Mouse (Mus musculus): ENCODE measurements around the gene Lrrc32.

Gene Lrrc32

GRCm38 (mm10) chr7:98489131-98489530 lies at the start of gene Lrrc32:
Gene Lrrc32, plus strand, starts transcription at chr7:98489283.
- DNase-seq (ENCODE audit: low read depth, low spot score): no peak

GRCm38 (mm10) chr7:98439956-98440466 lies 49.1 kb upstream of the Lrrc32 start, which contains the start of gene Gucy2d:
Gene Gucy2d, plus strand, starts transcription at chr7:98440416.
- DNase-seq (ENCODE audit: low read depth, low spot score): no peak

GRCm38 (mm10) chr7:98446873-98447272 lies 42.2 kb upstream of the Lrrc32 start:
- DNase-seq (ENCODE audit: low read depth, low spot score): no peak

GRCm38 (mm10) chr7:98447585-98448308 lies 41.3 kb upstream of the Lrrc32 start:
- DNase-seq (ENCODE audit: low read depth, low spot score): no peak

- no peak for DNase-seq (ENCODE audit: low read depth, low spot score)
Observed at GRCm38 (mm10) chr7:98448309-98448630, 40.8 kb upstream of the Lrrc32 start.

GRCm38 (mm10) chr7:98449696-98450095 lies 39.4 kb upstream of the Lrrc32 start:
- DNase-seq (ENCODE audit: low read depth, low spot score): no peak

- DNase-seq (ENCODE audit: low read depth, low spot score): no peak
Observed at GRCm38 (mm10) chr7:98454397-98455120, 34.5 kb upstream of the Lrrc32 start.

- DNase-seq (ENCODE audit: low read depth, low spot score): no peak
Observed at GRCm38 (mm10) chr7:98460319-98460718, 28.8 kb upstream of the Lrrc32 start.

- DNase-seq (ENCODE audit: low read depth, low spot score): no peak
Observed at GRCm38 (mm10) chr7:98469089-98469488, 20.0 kb upstream of the Lrrc32 start.

- DNase-seq (ENCODE audit: low read depth, low spot score): no peak
Observed at GRCm38 (mm10) chr7:98472529-98472928, 16.6 kb upstream of the Lrrc32 start.

- DNase-seq (ENCODE audit: low read depth, low spot score): no peak
Observed at GRCm38 (mm10) chr7:98474558-98474957, 14.5 kb upstream of the Lrrc32 start.

GRCm38 (mm10) chr7:98477153-98477552 lies 11.9 kb upstream of the Lrrc32 start:
- DNase-seq (ENCODE audit: low read depth, low spot score): no peak

GRCm38 (mm10) chr7:98480481-98480880 lies 8.6 kb upstream of the Lrrc32 start:
- DNase-seq (ENCODE audit: low read depth, low spot score): no peak

GRCm38 (mm10) chr7:98481066-98481734 lies 7.9 kb upstream of the Lrrc32 start:
- DNase-seq (ENCODE audit: low read depth, low spot score): no peak

- DNase-seq (ENCODE audit: low read depth, low spot score): no peak
Observed at GRCm38 (mm10) chr7:98481861-98482260, 7.2 kb upstream of the Lrrc32 start.

- DNase-seq (ENCODE audit: low read depth, low spot score): no peak
Observed at GRCm38 (mm10) chr7:98482551-98483267, 6.4 kb upstream of the Lrrc32 start.

- DNase-seq (ENCODE audit: low read depth, low spot score): no peak
Observed at GRCm38 (mm10) chr7:98483268-98483607, 5.8 kb upstream of the Lrrc32 start.

GRCm38 (mm10) chr7:98484878-98485277 lies 4.2 kb upstream of the Lrrc32 start:
- no peak for DNase-seq (ENCODE audit: low read depth, low spot score)

GRCm38 (mm10) chr7:98485508-98485907 lies 3.6 kb upstream of the Lrrc32 start:
- no peak for DNase-seq (ENCODE audit: low read depth, low spot score)

- DNase-seq (ENCODE audit: low read depth, low spot score): no peak
Observed at GRCm38 (mm10) chr7:98486471-98486917, 2.6 kb upstream of the Lrrc32 start.

GRCm38 (mm10) chr7:98487202-98487980 lies 1.7 kb upstream of the Lrrc32 start:
- no peak for DNase-seq (ENCODE audit: low read depth, low spot score)
